Mouse (Mus musculus) C2C12 (cell line): Measurements from ENCODE around the gene Slc22a16.

Source experiments
- CTCF ChIP-seq: IDR thresholded peaks from one replicate; pipeline ENCODE4 v1.5.1; 2011; ENCODE audit not compliant: control insufficient read depth, insufficient read depth, insufficient read length
- FOSL1 ChIP-seq: IDR thresholded peaks from one replicate; pipeline ENCODE4 v1.8.0; 2011; ENCODE audit warnings: mild to moderate bottlenecking, low read length; ENCODE audit not compliant: poor library complexity, insufficient read depth, severe bottlenecking
- MAX ChIP-seq: IDR thresholded peaks from one replicate; pipeline ENCODE4 v1.6.1; 2011; ENCODE audit warnings: mild to moderate bottlenecking, control low read depth
- USF1 ChIP-seq: IDR thresholded peaks from one replicate; pipeline ENCODE4 v1.6.1; 2011; ENCODE audit warnings: low read depth, mild to moderate bottlenecking, control low read depth, moderate library complexity

DNA sequence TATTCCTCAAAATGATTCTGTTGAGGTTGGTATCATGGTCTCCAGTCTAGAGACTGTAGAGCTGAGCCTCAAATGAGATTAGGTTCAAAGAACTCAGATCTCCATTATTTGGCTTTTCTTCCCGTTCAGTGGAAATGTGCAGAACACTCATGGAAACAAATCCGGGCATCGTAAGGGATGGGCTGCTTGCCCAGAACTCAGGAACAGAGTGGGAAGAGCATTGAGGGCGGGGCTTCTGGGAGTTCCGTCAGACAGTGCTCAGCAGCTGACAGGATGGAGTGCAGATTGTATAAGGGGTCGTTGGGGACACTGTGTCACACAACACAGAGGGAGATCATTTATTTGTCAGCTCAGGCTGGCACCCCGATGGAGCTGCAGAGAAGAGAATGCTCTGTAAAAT is 22.1 kb downstream of the Slc22a16 start:
- no peak for TF ChIP-seq CTCF
- TF ChIP-seq MAX = no peak
- TF ChIP-seq USF1 = no peak
- TF ChIP-seq FOSL1 = no peak
